Mouse (Mus musculus): ENCODE measurements at regions not wholly inside any gene's neighbourhood (a gene's known extent, or its start where the extent isn't known, plus 50 kb on each side); places are given as distances from the start of the nearest gene placed in this dataset.

DNA sequence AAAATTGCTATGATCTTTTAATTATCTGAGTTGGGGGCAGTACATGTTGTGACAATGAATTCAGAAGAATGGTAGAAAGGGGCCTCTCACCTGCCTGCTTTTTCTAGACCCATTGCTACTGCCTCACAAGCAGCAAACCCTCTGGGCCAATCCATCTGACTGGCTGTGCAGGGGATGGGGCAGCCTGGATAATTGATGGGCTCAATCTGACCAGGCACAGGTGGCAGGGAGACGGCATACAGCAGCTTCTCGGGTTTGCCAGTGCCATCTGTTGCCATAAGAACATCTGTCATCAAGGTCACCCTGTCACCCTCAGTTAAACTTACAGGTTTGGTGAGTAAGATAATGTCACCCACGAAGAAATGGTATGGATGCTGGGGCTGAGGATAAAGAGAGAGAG, 189.9 kb upstream of the Gm12695 start:
- peak; percentile 50; the same call in 1 of the 2 replicates for ATAC-seq
- DNase-seq (ENCODE audit: low spot score): peak; percentile 50
- Histone ChIP-seq H3K4me3 (ENCODE audit: low read depth, low read length) (no peak overlapping the region), H3K27me3 (replicated peaks; ENCODE audit: control insufficient read depth, insufficient read depth, low read length) (no peaks in the 10 kb centered on the region), H3K9ac (ENCODE audit: low read length) (no peak overlapping the region), H3K4me1 (ENCODE audit: control insufficient read depth, insufficient read depth, low read length) (peaks cover under 1% of the 10 kb centered on the region; the same call in 1 of the 2 replicates), H3K9me3 (replicated peaks; ENCODE audit: control insufficient read depth, low read length) (no peaks in the 10 kb centered on the region), H3K36me3 (ENCODE audit: control insufficient read depth, insufficient read depth, low read length) (no peaks in the 10 kb centered on the region), H3K27ac (ENCODE audit: low read depth, low read length) (no peak overlapping the region), H3K4me2 (ENCODE audit: low read length) (no peak overlapping the region)
- WGBS: 44% methylated on average over 3 of the region's 3 CpGs

DNA sequence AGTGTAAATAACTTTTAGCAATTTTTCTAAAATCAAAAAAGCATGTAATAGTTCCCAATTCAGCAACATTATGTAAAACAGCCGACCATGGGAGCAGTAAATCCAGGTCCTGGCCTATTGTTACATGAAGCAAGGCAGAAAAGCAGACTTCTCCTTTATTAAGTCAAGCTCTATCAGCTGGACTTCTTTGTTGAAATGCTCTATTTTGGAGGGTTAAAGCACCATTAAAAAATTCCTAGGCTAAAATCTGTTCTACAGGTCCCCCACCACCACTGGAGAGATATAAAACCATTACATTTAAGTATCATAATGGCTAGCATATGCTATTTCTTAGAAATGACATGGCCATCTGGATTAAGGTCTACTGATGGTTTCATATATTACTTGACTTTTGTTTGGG, 188.8 kb upstream of the Gm12695 start:
- Histone ChIP-seq H3K4me3 (ENCODE audit: low read depth, low read length) (no peak overlapping the region), H3K27me3 (replicated peaks; ENCODE audit: control insufficient read depth, insufficient read depth, low read length) (no peaks in the 10 kb centered on the region), H3K4me1 (ENCODE audit: control insufficient read depth, insufficient read depth, low read length) (no peaks in the 10 kb centered on the region; the same call in none of the 2 replicates), H3K9ac (ENCODE audit: low read length) (no peak overlapping the region), H3K36me3 (ENCODE audit: control insufficient read depth, insufficient read depth, low read length) (no peaks in the 10 kb centered on the region), H3K27ac (ENCODE audit: low read depth, low read length) (no peak overlapping the region), H3K9me3 (replicated peaks; ENCODE audit: control insufficient read depth, low read length) (no peaks in the 10 kb centered on the region), H3K4me2 (ENCODE audit: low read length) (no peak overlapping the region)
- DNase-seq (ENCODE audit: low spot score) (no peak), ATAC-seq (no peak)
- 60% methylated on average over 1 of the region's 1 CpGs for WGBS

DNA sequence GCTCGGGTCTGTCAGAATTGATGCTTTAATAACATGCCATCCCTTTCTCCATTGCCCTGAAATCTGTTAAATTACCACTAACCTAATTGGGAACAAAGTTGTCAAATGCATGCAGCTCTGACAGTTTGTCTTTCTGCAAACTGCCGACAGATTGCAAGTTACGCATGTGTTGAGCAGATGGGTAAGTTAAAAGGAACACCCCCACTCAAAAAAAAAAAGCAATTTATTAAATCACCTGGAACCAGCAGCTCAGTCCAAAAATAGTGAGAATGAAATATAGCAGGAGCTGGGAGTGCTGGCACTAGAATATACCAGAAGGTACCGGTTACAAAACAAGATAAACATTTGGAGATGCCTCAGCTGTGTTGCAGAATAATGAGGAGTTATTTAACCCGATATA, 184.2 kb upstream of the Gm12695 start:
- Histone ChIP-seq H3K4me3 (ENCODE audit: low read depth, low read length) (no peak overlapping the region), H3K27ac (ENCODE audit: low read depth, low read length) (peak overlapping the region; percentile 93; the same call in 1 of the 2 replicates), H3K36me3 (ENCODE audit: control insufficient read depth, insufficient read depth, low read length) (no peaks in the 10 kb centered on the region), H3K4me2 (ENCODE audit: low read length) (no peak overlapping the region), H3K27me3 (replicated peaks; ENCODE audit: control insufficient read depth, insufficient read depth, low read length) (no peaks in the 10 kb centered on the region), H3K9ac (ENCODE audit: low read length) (no peak overlapping the region), H3K4me1 (ENCODE audit: control insufficient read depth, insufficient read depth, low read length) (peaks cover 7% of the 10 kb centered on the region), H3K9me3 (replicated peaks; ENCODE audit: control insufficient read depth, low read length) (no peaks in the 10 kb centered on the region)
- ATAC-seq (peak; percentile 85), DNase-seq (ENCODE audit: low spot score) (peak; percentile 94)
- 32% methylated on average over 5 of the region's 5 CpGs for WGBS

DNA sequence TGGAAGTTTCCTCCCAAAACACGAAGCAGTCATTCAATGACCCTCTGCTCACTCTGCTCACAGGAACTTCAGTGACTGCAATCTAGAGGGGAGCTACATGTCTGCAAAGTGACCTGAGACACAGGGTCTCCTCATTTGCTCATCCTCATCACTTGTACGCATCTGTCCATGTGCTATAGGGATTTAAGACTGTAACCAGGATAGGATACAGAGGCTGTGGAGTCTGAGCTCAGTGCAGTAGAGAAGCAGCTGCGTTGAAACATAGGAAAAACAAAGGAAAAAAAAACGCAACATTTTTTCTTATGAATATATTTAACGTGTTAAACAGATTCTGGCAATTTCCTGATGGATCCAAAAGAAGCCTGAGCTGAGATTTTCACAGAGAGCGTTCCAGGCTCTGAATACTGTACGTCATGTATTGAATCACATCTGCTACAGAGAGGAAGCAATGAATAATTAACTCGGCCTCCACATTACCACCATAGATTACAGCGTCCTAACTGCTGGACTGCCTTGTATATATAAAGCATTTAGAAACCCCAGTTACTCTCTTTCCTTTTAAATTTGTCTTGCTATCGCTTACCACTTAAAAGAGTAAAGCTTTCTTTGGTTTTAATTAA, 183.7 kb upstream of the Gm12695 start:
- no peaks in the 10 kb centered on the region for H3K9me3 ChIP-seq (replicated peaks; ENCODE audit: control insufficient read depth, low read length)

More for the DNA sequence above, 183.7 kb upstream of the Gm12695 start:
- 35% methylated on average over 10 of the region's 10 CpGs for WGBS
- peaks cover 7% of the 10 kb centered on the region for H3K4me1 ChIP-seq (ENCODE audit: control insufficient read depth, insufficient read depth, low read length)
- no peak overlapping the region for H3K4me3 ChIP-seq (ENCODE audit: low read depth, low read length)
- no peaks in the 10 kb centered on the region for H3K36me3 ChIP-seq (ENCODE audit: control insufficient read depth, insufficient read depth, low read length)
- peak; percentile 93 for DNase-seq (ENCODE audit: low spot score)
- H3K4me2 ChIP-seq (ENCODE audit: low read length): peak overlapping the region; percentile 24; the same call in 1 of the 2 replicates
- H3K27me3 ChIP-seq (replicated peaks; ENCODE audit: control insufficient read depth, insufficient read depth, low read length): no peaks in the 10 kb centered on the region
- ATAC-seq: peak; percentile 95
- no peak overlapping the region for H3K9ac ChIP-seq (ENCODE audit: low read length)
- H3K27ac ChIP-seq (ENCODE audit: low read depth, low read length): peak overlapping the region; percentile 93
